ENCODE assay signal across 9 mouse cellular contexts in the genomic region with DNA sequence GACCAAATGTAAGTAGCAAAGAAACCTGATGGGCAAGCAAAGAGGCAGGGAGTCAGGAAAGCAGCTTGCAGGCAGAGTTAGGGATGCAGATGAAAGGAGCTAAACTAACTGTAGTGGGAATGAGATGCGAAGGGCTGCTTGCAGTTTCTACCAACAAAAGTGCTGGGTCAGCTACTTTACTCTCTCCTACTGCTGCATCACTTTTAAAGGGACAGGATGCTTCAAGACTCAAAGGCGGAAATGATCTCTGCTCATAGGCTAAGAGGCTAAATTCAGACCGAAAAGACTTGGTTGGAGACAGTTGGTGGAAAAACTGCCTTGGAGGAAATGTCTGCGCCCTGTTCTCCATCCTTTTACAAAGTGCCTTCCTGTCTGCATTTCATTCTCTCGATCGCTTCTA. TPM values are rescaled to one million over a fixed set of nuclear protein-coding genes. Genes with fewer than 3 reads are reported as not detected.
DNase-seq lines count a peak whose midpoint lies in the region; ATAC-seq and TF ChIP-seq lines count a peak whose summit lies in the region.
"Had no signal": no experiment of that assay in that cellular context is flagged by ENCODE, and none has a peak within 500 bp of the region (broad histone marks: within the 10 kb centered on the region; RNA-seq: fewer than 3 reads in every experiment).

No protein-coding gene starts in this region.

- H3K4me3 ChIP-seq in lung, embryonic 14.5 days (ENCODE audit: low read depth, low read length): peak overlapping the region; percentile 53
- peak overlapping the region; percentile 60 for H3K4me3 ChIP-seq in forebrain, embryonic 13.5 days
- H3K4me3 ChIP-seq in limb, embryonic 11.5 days (ENCODE audit: low read depth, low read length): peak overlapping the region; percentile 49

- H3K27ac ChIP-seq in lung, embryonic 14.5 days (ENCODE audit: low read depth): no peak overlapping the region
- H3K27ac ChIP-seq in forebrain, embryonic 13.5 days: no peak overlapping the region
- H3K27ac ChIP-seq in limb, embryonic 11.5 days (replicated peaks; ENCODE audit: low read depth, low read length): no peak overlapping the region

- no peak overlapping the region for H3K9ac ChIP-seq in lung, embryonic 14.5 days
- 0 out of 2 replicates have a peak overlapping the region, but pooled peaks have one; percentile 9 for H3K9ac ChIP-seq in forebrain, embryonic 13.5 days
- H3K9ac ChIP-seq in limb, embryonic 11.5 days (ENCODE audit: low read length): peak overlapping the region; percentile 67; the same call in 1 of the 2 replicates

- ATAC-seq in lung, embryonic 14.5 days (ENCODE audit: insufficient read depth): no peak
- no peak for ATAC-seq in forebrain, embryonic 13.5 days
- ATAC-seq in limb, embryonic 11.5 days (ENCODE audit: insufficient number of reproducible peaks, low FRiP score, low TSS enrichment, low read depth): no peak

- H3K9me3 ChIP-seq in lung, embryonic 14.5 days (ENCODE audit: low read depth, low read length): no peaks in the 10 kb centered on the region
- H3K9me3 ChIP-seq in forebrain, embryonic 13.5 days (replicated peaks): no peaks in the 10 kb centered on the region
- H3K9me3 ChIP-seq in limb, embryonic 11.5 days (ENCODE audit: control insufficient read depth, low read length): no peaks in the 10 kb centered on the region

- 2% methylated on average over 6 of the region's 6 CpGs for WGBS in lung, embryonic 14.5 days
- WGBS in forebrain, embryonic 13.5 days: 3% methylated on average over 6 of the region's 6 CpGs
- 1% methylated on average over 6 of the region's 6 CpGs for WGBS in limb, embryonic 11.5 days

- TF ChIP-seq CTCF in lung, embryonic 14.5 days (IDR thresholded peaks at IDR 0.05; ENCODE audit: low read depth): no peak

- DNase-seq in lung, embryonic 14.5 days: peak; percentile 37
- no peak for DNase-seq in lung, adult 18-20 months
- DNase-seq in limb, embryonic 11.5 days (ENCODE audit: low spot score): no peak
- DNase-seq in splenic B cell, adult 2 months (ENCODE audit: low read depth, low spot score): peak; percentile 16
- DNase-seq in right cerebral cortex, postnatal 36 days (ENCODE audit: low spot score in 2 of 2): no peak
- DNase-seq in right cerebral cortex, postnatal 10 days (ENCODE audit: low spot score in 2 of 2): no peak
- DNase-seq in cerebellum, adult 11 months: no peak

- H3K27me3 ChIP-seq in lung, embryonic 14.5 days (ENCODE audit: insufficient read depth, low read length): peaks cover 71% of the 10 kb centered on the region
- H3K27me3 ChIP-seq in forebrain, embryonic 13.5 days: peaks cover 64% of the 10 kb centered on the region
- H3K27me3 ChIP-seq in limb, embryonic 11.5 days (ENCODE audit: control insufficient read depth, insufficient read depth, low read length): peaks cover 29% of the 10 kb centered on the region
- H3K27me3 ChIP-seq in splenic B cell, adult 2 months (ENCODE audit: control insufficient read depth, insufficient read depth, low read length, poor library complexity, severe bottlenecking): peaks cover 2% of the 10 kb centered on the region; the same call in 1 of the 2 replicates

- H3K36me3 ChIP-seq in lung, embryonic 14.5 days (ENCODE audit: insufficient read depth): no peaks in the 10 kb centered on the region
- H3K36me3 ChIP-seq in forebrain, embryonic 13.5 days (ENCODE audit: poor library complexity, severe bottlenecking): no peaks in the 10 kb centered on the region
- no peaks in the 10 kb centered on the region for H3K36me3 ChIP-seq in limb, embryonic 11.5 days (ENCODE audit: control insufficient read depth, insufficient read depth, low read length)
- no peaks in the 10 kb centered on the region for H3K36me3 ChIP-seq in splenic B cell, adult 2 months (ENCODE audit: control insufficient read depth, insufficient read depth, low read length, poor library complexity, severe bottlenecking)

- peak overlapping the region; percentile 93 for H3K4me2 ChIP-seq in lung, embryonic 14.5 days
- H3K4me2 ChIP-seq in forebrain, embryonic 13.5 days: peak overlapping the region; percentile 98
- peak overlapping the region; percentile 95 for H3K4me2 ChIP-seq in limb, embryonic 11.5 days (ENCODE audit: low read depth, severe bottlenecking)

- H3K4me1 ChIP-seq in lung, embryonic 14.5 days (ENCODE audit: insufficient read depth): no peaks in the 10 kb centered on the region
- H3K4me1 ChIP-seq in forebrain, embryonic 13.5 days: peaks cover 44% of the 10 kb centered on the region
- H3K4me1 ChIP-seq in limb, embryonic 11.5 days (ENCODE audit: control insufficient read depth, insufficient read depth, low read length): peaks cover 10% of the 10 kb centered on the region

RNA-seq across cellular contexts. Expression of a gene that starts 0.4 kb away (rescaled TPM):
- polyA plus RNA-seq in lung, embryonic 14.5 days (2014; fragmentation: Nextera tagmentation; extraction: Ambion mirVana): 7.8 and 9.1 TPM in 2 replicates
- 3.3 and 4.3 TPM in 2 replicates for polyA plus RNA-seq in forebrain, embryonic 13.5 days (2015; fragmentation: Nextera tagmentation; extraction: Ambion mirVana)
- 9.4 and 11.6 TPM in 2 replicates for polyA plus RNA-seq in limb, embryonic 11.5 days (2014; fragmentation: Nextera tagmentation; extraction: Ambion mirVana)
- polyA plus RNA-seq: spleen, adult 2 months had no signal

Comparison
In these comparisons a context has a peak if more than half of its experiments do, and no peak if none do; other contexts are left out.
1. DNase-seq: peak in lung, embryonic 14.5 days (single experiment) and splenic B cell, adult 2 months (single experiment); none in lung, adult 18-20 months (0 of 2), limb, embryonic 11.5 days (single experiment), right cerebral cortex, postnatal 36 days (0 of 2), right cerebral cortex, postnatal 10 days (0 of 2) and cerebellum, adult 11 months (single experiment).
2. Peak in every context shown above with its lines, with median percentiles within 50 percentile points of each other: H3K4me2 ChIP-seq and H3K4me3 ChIP-seq.